Mouse (Mus musculus) stomach, embryonic 15.5 days (tissue): ENCODE measurements around the gene Tfdp1. TPM values are rescaled to one million over a fixed set of nuclear protein-coding genes. Genes with fewer than 3 reads are reported as not detected.

ENCODE experiments used
- ATAC-seq: fragments of 200-750 bp; cut with Nextera tagmentation; 2 replicates; pipeline ENCODE4 v1.8.0; 2017; ENCODE audit warnings: low read depth, moderate number of reproducible peaks, moderate TSS enrichment; ENCODE audit not compliant: insufficient read depth, low FRiP score
- H3K27ac ChIP-seq: fragments of 300-500 bp; sonication (generic); 2 replicates; pipeline ENCODE4 v1.5.1; 2015; ENCODE audit warnings: mild to moderate bottlenecking, inconsistent platforms
- H3K27me3 ChIP-seq: fragments of 300-500 bp; sonication (generic); replicated peaks from 2 replicates; pipeline ENCODE4 v1.6.1; 2015; ENCODE audit warnings: inconsistent platforms
- H3K36me3 ChIP-seq: fragments of 300-500 bp; sonication (generic); 2 replicates; pipeline ENCODE4 v1.6.1; 2015; ENCODE audit warnings: inconsistent platforms
- H3K4me1 ChIP-seq: fragments of 300-500 bp; sonication (generic); 2 replicates; pipeline ENCODE4 v1.6.1; 2015; ENCODE audit warnings: inconsistent platforms
- H3K4me2 ChIP-seq: fragments of 300-500 bp; sonication (generic); 2 replicates; pipeline ENCODE4 v1.6.1; 2015; ENCODE audit warnings: mild to moderate bottlenecking, inconsistent platforms
- H3K4me3 ChIP-seq: fragments of 300-500 bp; sonication (generic); replicated peaks from 2 replicates; pipeline ENCODE4 v1.5.1; 2015; ENCODE audit warnings: inconsistent platforms
- H3K9ac ChIP-seq: fragments of 300-500 bp; sonication (generic); 2 replicates; pipeline ENCODE4 v1.6.1; 2015; ENCODE audit warnings: inconsistent platforms
- H3K9me3 ChIP-seq: fragments of 300-500 bp; sonication (generic); 2 replicates; pipeline ENCODE4 v1.6.1; 2016; ENCODE audit warnings: inconsistent platforms
- WGBS: fragments of 180-500 bp; shearing (Covaris S2); methylation state at CpG from one replicate; pipeline ENCODE4 v1.1.7; 2015; 5-methylcytosine and 5-hydroxymethylcytosine counted together
- polyA plus RNA-seq: library from polyadenylated mRNA; unstranded; fragments of >200 nt; fragmentation: Nextera tagmentation; extraction: Ambion mirVana; gene quantifications from 2 replicates; pipeline ENCODE4 v1.2.1, GENCODE M21; 2015

Gene Tfdp1
- polyA plus RNA-seq, 1 experiment from 2014 or later = 156 TPM

GRCm38 (mm10) chr8:13396725-13397124, 58.2 kb downstream of the Tfdp1 start, which contains the start of gene Atp4b:
Gene Atp4b (minus strand): TSS chr8:13396825.
- H3K4me1 ChIP-seq = no peaks in the 10 kb centered on the region
- peak; percentile 35; the same call in 1 of the 2 replicates for ATAC-seq
- no peak within 1 kb of the TSS for H3K9ac ChIP-seq
- H3K9me3 ChIP-seq = no peaks in the 10 kb centered on the region
- WGBS = 67% methylated on average over 5 of the region's 5 CpGs
- H3K4me3 ChIP-seq = no peak within 1 kb of the TSS
- no peaks in the 10 kb centered on the region for H3K27me3 ChIP-seq
- no peak within 1 kb of the TSS for H3K27ac ChIP-seq
- H3K36me3 ChIP-seq = no peaks in the 10 kb centered on the region
- H3K4me2 ChIP-seq = no peak within 1 kb of the TSS

DNA sequence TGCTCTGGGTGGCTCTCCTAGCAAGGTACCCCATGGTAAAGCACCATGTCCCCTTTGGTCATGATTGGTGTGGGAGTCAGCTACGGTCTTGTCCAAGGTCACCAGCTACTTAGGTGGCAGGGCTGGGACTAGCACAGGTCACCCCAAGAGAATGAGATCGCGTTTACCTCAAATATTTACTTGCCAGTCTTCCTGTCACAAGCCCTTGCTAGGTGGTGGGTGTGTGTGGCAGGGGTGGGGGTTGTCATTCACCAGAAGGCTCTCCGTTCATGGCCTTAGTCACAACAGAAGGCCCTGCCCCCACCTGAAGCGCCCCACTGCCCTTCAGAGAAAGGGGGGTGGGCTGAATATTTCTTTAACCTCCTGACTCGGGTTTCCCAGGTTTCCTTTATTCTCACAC, 65.0 kb downstream of the Tfdp1 start:
- Histone ChIP-seq H3K9me3 (no peaks in the 10 kb centered on the region), H3K36me3 (no peaks in the 10 kb centered on the region), H3K9ac (no peak overlapping the region), H3K4me3 (no peak overlapping the region), H3K27ac (no peak overlapping the region), H3K27me3 (no peaks in the 10 kb centered on the region), H3K4me1 (no peaks in the 10 kb centered on the region), H3K4me2 (no peak overlapping the region)
- WGBS = 53% methylated on average over 6 of the region's 6 CpGs
- ATAC-seq = peak; percentile 75

DNA sequence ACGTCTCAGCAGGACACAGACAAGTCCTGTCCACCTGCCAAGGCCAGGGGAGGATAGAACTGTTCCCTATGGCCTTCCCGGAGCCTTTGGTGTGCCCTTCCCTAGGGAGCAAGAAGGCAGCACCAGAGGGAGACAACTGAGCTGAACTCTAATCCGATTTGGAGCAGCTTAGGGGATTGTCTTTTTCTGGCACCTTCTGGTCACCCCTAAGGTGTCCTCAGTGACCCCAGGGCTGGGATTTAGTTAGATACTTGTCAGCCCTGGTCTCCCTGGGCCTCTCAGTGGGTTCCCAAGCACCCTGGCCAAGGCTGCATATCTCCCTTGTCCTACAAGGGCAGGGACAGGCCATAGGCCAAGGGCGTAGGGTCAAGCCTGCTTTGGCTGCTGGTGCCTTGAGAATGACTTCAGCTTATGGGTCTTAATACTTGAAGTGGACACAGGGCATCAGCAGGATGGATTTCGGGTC, 66.1 kb downstream of the Tfdp1 start, which contains the start of gene Grk1:
TSS of gene Grk1 (plus strand) at position 416 of the 466 bp plus-strand sequence.
- ATAC-seq = no peak
- WGBS = 69% methylated on average over 5 of the region's 5 CpGs
- H3K4me3 ChIP-seq = no peak within 1 kb of the TSS
- no peak within 1 kb of the TSS for H3K27ac ChIP-seq
- H3K27me3 ChIP-seq = no peaks in the 10 kb centered on the region
- no peaks in the 10 kb centered on the region for H3K36me3 ChIP-seq
- H3K9me3 ChIP-seq = no peaks in the 10 kb centered on the region
- no peak within 1 kb of the TSS for H3K9ac ChIP-seq
- no peaks in the 10 kb centered on the region for H3K4me1 ChIP-seq
- H3K4me2 ChIP-seq = no peak within 1 kb of the TSS

DNA sequence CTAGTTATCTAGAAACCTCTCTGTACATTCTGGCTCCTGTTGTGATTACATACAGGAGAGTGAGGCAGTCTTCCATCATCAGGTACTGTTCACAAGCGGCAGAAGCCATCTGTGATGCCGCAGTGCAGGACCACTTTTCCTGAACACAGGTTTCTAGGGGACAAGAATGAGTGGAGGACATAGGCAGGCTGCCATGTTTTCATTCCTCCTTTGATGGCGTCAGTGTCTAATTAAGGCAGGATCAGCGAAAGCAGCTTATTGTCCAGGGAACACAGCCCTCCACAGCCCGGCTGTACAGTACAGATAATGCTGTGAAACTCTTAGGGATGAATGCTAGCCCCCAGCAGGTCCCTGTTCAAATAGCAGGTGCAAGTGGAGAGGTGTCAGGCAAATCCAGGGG, 67.5 kb downstream of the Tfdp1 start:
- Histone ChIP-seq H3K4me1 (no peaks in the 10 kb centered on the region), H3K27ac (no peak overlapping the region), H3K9ac (no peak overlapping the region), H3K9me3 (no peaks in the 10 kb centered on the region), H3K4me3 (no peak overlapping the region), H3K27me3 (no peaks in the 10 kb centered on the region), H3K4me2 (no peak overlapping the region), H3K36me3 (no peaks in the 10 kb centered on the region)
- ATAC-seq = no peak
- WGBS = 82% methylated on average over 5 of the region's 5 CpGs

GRCm38 (mm10) chr8:13411597-13411996, 73.0 kb downstream of the Tfdp1 start:
- ATAC-seq = no peak
- Histone ChIP-seq H3K4me1 (0 out of 2 replicates have a peak, but pooled peaks cover 2% of the 10 kb centered on the region), H3K36me3 (no peaks in the 10 kb centered on the region), H3K4me3 (no peak overlapping the region), H3K9me3 (no peaks in the 10 kb centered on the region), H3K9ac (no peak overlapping the region), H3K27ac (no peak overlapping the region), H3K4me2 (no peak overlapping the region), H3K27me3 (no peaks in the 10 kb centered on the region)
- 31% methylated on average over 6 of the region's 6 CpGs for WGBS

GRCm38 (mm10) chr8:13412891-13413558, 74.5 kb downstream of the Tfdp1 start:
- no peaks in the 10 kb centered on the region for H3K27me3 ChIP-seq
- 0 out of 2 replicates have a peak, but pooled peaks cover 2% of the 10 kb centered on the region for H3K4me1 ChIP-seq
- H3K36me3 ChIP-seq = no peaks in the 10 kb centered on the region
- H3K9me3 ChIP-seq = no peaks in the 10 kb centered on the region
- no peak overlapping the region for H3K9ac ChIP-seq
- no peak overlapping the region for H3K4me2 ChIP-seq
- H3K27ac ChIP-seq = no peak overlapping the region
- WGBS = 58% methylated on average over 13 of the region's 13 CpGs
- no peak for ATAC-seq
- no peak overlapping the region for H3K4me3 ChIP-seq

DNA sequence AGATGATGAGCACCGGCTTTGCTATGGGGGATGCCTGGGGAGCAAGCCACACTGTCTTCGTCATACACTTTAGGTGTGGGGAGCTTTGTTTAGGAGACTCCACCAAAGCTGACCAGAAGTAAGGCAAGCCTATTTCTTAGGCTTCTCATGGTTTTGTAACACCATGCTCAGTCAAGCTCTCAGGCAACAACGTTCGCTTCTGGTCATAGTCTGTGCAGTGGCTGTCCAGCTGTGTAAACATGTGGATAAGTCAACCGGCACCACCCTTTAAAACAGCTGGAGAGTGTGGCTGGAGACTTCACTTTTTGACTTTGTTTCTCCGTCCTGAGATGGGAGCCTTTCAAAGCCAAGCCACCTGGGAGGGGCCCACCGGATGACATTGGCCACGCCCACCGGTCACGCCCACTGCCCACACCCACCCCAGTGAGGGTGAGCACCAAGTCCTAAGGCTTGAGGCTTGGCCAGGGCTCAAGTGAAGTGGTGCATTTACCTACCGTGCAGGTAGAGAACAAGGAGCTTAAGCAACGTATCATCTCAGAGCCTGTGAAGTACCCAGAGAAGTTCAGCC, 75.4 kb downstream of the Tfdp1 start:
- Histone ChIP-seq H3K27ac (no peak overlapping the region), H3K27me3 (no peaks in the 10 kb centered on the region), H3K4me2 (no peak overlapping the region), H3K4me1 (0 out of 2 replicates have a peak, but pooled peaks cover 2% of the 10 kb centered on the region), H3K9me3 (no peaks in the 10 kb centered on the region), H3K36me3 (no peaks in the 10 kb centered on the region), H3K4me3 (no peak overlapping the region), H3K9ac (no peak overlapping the region)
- 39% methylated on average over 12 of the region's 12 CpGs for WGBS
- no peak for ATAC-seq

GRCm38 (mm10) chr8:13415879-13416278, 77.3 kb downstream of the Tfdp1 start:
- no peak overlapping the region for H3K4me3 ChIP-seq
- H3K36me3 ChIP-seq = no peaks in the 10 kb centered on the region
- no peak overlapping the region for H3K27ac ChIP-seq
- no peak overlapping the region for H3K9ac ChIP-seq
- H3K4me1 ChIP-seq = 0 out of 2 replicates have a peak, but pooled peaks cover 2% of the 10 kb centered on the region
- H3K27me3 ChIP-seq = no peaks in the 10 kb centered on the region
- WGBS = 72% methylated on average over 10 of the region's 10 CpGs
- ATAC-seq = no peak
- no peaks in the 10 kb centered on the region for H3K9me3 ChIP-seq
- H3K4me2 ChIP-seq = no peak overlapping the region

GRCm38 (mm10) chr8:13419111-13419639, 80.6 kb downstream of the Tfdp1 start:
- Histone ChIP-seq H3K4me3 (no peak overlapping the region), H3K9me3 (no peaks in the 10 kb centered on the region), H3K4me1 (0 out of 2 replicates have a peak, but pooled peaks cover under 1% of the 10 kb centered on the region), H3K27ac (no peak overlapping the region), H3K27me3 (no peaks in the 10 kb centered on the region), H3K9ac (no peak overlapping the region), H3K4me2 (no peak overlapping the region), H3K36me3 (no peaks in the 10 kb centered on the region)
- WGBS = 71% methylated on average over 2 of the region's 2 CpGs
- ATAC-seq = no peak

GRCm38 (mm10) chr8:13420970-13421369, 82.4 kb downstream of the Tfdp1 start:
- H3K9ac ChIP-seq = no peak overlapping the region
- no peak for ATAC-seq
- no peaks in the 10 kb centered on the region for H3K27me3 ChIP-seq
- no peak overlapping the region for H3K4me2 ChIP-seq
- H3K36me3 ChIP-seq = no peaks in the 10 kb centered on the region
- no peak overlapping the region for H3K4me3 ChIP-seq
- no peaks in the 10 kb centered on the region for H3K9me3 ChIP-seq
- no peak overlapping the region for H3K27ac ChIP-seq
- no peaks in the 10 kb centered on the region for H3K4me1 ChIP-seq
- WGBS = 93% methylated on average over 6 of the region's 6 CpGs

DNA sequence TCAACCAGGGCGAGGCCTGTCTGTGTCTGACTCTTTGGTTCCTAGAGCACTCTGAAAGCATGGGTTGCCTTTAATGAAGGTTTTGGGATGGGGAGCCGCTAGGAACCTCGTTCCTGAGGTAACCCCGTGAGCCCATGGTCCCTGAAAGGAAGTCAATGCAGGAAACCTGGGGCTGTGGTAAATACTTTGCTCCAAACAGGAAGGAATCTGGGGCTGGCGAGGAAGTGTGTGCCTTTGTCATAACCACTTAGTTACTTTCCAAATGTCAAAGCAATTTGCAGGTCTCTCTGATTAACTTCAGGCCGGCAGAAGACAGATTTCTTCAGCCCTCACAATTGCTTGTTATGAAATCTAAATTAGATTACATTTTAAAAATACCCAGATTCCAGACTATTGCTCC, 88.8 kb downstream of the Tfdp1 start:
- Histone ChIP-seq H3K27ac (no peak overlapping the region), H3K36me3 (no peaks in the 10 kb centered on the region), H3K9me3 (no peaks in the 10 kb centered on the region), H3K4me2 (no peak overlapping the region), H3K9ac (no peak overlapping the region), H3K27me3 (no peaks in the 10 kb centered on the region), H3K4me3 (no peak overlapping the region), H3K4me1 (no peaks in the 10 kb centered on the region)
- WGBS = 57% methylated on average over 6 of the region's 6 CpGs
- no peak for ATAC-seq
